Mouse (Mus musculus): Measurements from ENCODE around the gene Stx6. TPM values are rescaled to one million over a fixed set of nuclear protein-coding genes. Genes with fewer than 3 reads are reported as not detected.
"Not testable (repeated sequence)": the region's sequence is repeated elsewhere in the genome, so short reads cannot be mapped to it uniquely, and the experiment has no call there.

Stx6 gene
- total and polyA plus RNA-seq, 2 experiments = 10.1 to 11.7 TPM

DNA sequence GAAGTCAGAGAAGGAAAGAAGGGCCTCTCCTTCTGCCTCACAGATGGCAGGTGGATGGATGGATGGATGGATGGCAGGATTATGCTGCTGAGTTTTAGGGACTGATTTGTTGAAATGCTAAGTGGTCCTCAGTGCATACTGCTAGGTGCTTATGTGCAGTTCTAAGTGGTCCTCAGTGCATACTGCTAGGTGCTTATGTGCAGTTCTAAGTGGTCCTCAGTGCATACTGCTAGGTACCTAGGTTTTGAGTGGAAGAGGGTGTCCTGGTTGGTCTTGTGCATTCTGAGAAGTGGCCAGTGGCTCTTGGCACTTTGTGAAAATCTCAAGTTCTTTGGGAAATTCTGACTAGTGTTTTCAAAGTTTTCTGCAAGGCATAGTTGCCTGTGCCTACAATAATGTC is 11.4 kb downstream of the Stx6 start:
- DNase-seq (ENCODE audit: extremely low read depth, low read depth, low spot score) = no peak
- no peak overlapping the region for H3K9ac ChIP-seq (ENCODE audit: low read depth, low read length)
- H3K27ac ChIP-seq (replicated peaks; ENCODE audit: insufficient read depth, low read depth, low read length) = no peak overlapping the region
- no peaks in the 10 kb centered on the region for H3K36me3 ChIP-seq (ENCODE audit: control insufficient read depth, insufficient read depth, low read length)
- no peak for TF ChIP-seq CTCF (IDR thresholded peaks at IDR 0.05; ENCODE audit: low read depth, low read length)
- no peak for TF ChIP-seq POLR2A (IDR thresholded peaks at IDR 0.05; ENCODE audit: extremely low read depth, insufficient read depth, low read length)
- peaks cover 19% of the 10 kb centered on the region; the same call in 1 of the 2 replicates for H3K79me2 ChIP-seq (ENCODE audit: control insufficient read depth, insufficient read depth, low read length)
- no peaks in the 10 kb centered on the region for H3K27me3 ChIP-seq (ENCODE audit: control insufficient read depth, insufficient read depth, low read length)
- no peak overlapping the region for H3K4me3 ChIP-seq (ENCODE audit: insufficient read depth, low read depth, low read length)
- H3K4me1 ChIP-seq (ENCODE audit: control insufficient read depth, insufficient read depth, low read length) = peaks cover 8% of the 10 kb centered on the region

DNA sequence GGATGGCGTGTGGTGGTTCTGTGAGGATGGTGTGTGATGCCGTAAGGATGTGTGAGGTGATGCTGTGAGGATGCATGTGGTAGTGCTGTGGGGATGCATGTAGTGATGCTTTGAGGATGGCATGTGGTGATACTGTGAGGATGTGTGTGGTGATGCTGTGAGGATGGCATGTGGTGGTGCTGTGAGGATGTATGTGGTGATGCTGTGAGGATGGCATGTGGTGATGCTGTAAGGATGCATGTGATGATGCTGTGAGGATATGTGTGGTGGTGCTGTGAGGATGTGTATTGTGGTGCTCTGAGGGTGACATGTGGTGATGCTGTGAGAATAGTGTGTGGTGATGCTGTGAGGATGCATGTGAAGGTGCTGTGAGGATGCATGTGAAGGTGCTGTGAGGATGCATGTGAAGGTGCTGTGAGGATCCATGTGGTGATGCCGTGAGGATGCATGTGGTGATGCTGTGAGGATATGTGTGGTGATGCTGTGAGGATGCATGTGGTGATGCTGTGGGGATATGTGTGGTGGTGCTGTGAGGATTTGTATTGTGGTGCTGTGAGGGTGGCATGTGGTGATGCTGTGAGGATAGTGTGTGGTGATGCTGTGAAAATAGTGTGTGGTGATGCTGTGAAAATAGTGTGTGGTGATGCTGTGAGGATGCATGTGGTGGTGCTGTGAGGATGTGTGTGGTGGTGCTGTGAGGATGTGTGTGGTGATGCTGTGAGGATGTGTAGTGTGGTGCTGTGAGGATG is 14.6 kb downstream of the Stx6 start:
- 94% methylated on average over 3 of the region's 3 CpGs for WGBS
- Histone ChIP-seq H3K9ac (ENCODE audit: low read depth, low read length) (no peak overlapping the region), H3K4me3 (ENCODE audit: insufficient read depth, low read depth, low read length) (no peak overlapping the region), H3K79me2 (ENCODE audit: control insufficient read depth, insufficient read depth, low read length) (peaks cover 12% of the 10 kb centered on the region; the same call in 1 of the 2 replicates), H3K27ac (replicated peaks; ENCODE audit: insufficient read depth, low read depth, low read length) (no peak overlapping the region), H3K36me3 (ENCODE audit: control insufficient read depth, insufficient read depth, low read length) (peaks cover 5% of the 10 kb centered on the region), H3K27me3 (ENCODE audit: control insufficient read depth, insufficient read depth, low read length) (no peaks in the 10 kb centered on the region), H3K4me1 (ENCODE audit: control insufficient read depth, insufficient read depth, low read length) (peaks cover 1% of the 10 kb centered on the region; the same call in 1 of the 2 replicates)
- DNase-seq (ENCODE audit: extremely low read depth, low read depth, low spot score) = no peak
- TF ChIP-seq CTCF (IDR thresholded peaks at IDR 0.05; ENCODE audit: low read depth, low read length) (no peak), POLR2A (IDR thresholded peaks at IDR 0.05; ENCODE audit: extremely low read depth, insufficient read depth, low read length) (no peak)

DNA sequence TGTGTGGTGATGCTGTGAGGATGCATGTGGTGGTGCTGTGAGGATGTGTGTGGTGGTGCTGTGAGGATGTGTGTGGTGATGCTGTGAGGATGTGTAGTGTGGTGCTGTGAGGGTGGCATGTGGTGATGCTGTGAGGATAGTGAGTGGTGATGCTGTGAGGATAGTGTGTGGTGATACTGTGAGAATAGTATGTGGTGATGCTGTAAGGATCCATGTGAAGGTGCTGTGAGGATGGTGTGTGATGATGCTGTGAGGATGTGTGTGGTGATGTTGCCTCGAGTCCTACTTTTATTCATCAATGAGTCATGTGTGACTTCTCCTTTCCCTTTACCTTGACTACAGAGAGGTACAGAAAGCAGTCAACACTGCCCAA is 15.1 kb downstream of the Stx6 start:
- H3K36me3 ChIP-seq (ENCODE audit: control insufficient read depth, insufficient read depth, low read length); H3K9ac ChIP-seq (ENCODE audit: low read depth, low read length); DNase-seq (ENCODE audit: extremely low read depth, low read depth, low spot score); H3K27ac ChIP-seq (replicated peaks; ENCODE audit: insufficient read depth, low read depth, low read length); H3K27me3 ChIP-seq (ENCODE audit: control insufficient read depth, insufficient read depth, low read length); H3K4me1 ChIP-seq (ENCODE audit: control insufficient read depth, insufficient read depth, low read length); H3K4me3 ChIP-seq (ENCODE audit: insufficient read depth, low read depth, low read length): not testable (repeated sequence)
- H3K79me2 ChIP-seq (ENCODE audit: control insufficient read depth, insufficient read depth, low read length) = peaks cover 10% of the 10 kb centered on the region; the same call in 1 of the 2 replicates
- WGBS = 92% methylated on average over 1 of the region's 1 CpGs

GRCm38 (mm10) chr1:155174424-155174823 is 15.9 kb downstream of the Stx6 start:
- H3K36me3 ChIP-seq (ENCODE audit: control insufficient read depth, insufficient read depth, low read length) = peaks cover 5% of the 10 kb centered on the region
- peaks cover 9% of the 10 kb centered on the region; the same call in 1 of the 2 replicates for H3K79me2 ChIP-seq (ENCODE audit: control insufficient read depth, insufficient read depth, low read length)
- H3K9ac ChIP-seq (ENCODE audit: low read depth, low read length) = no peak overlapping the region
- no peak for TF ChIP-seq CTCF (IDR thresholded peaks at IDR 0.05; ENCODE audit: low read depth, low read length)
- no peak for TF ChIP-seq POLR2A (IDR thresholded peaks at IDR 0.05; ENCODE audit: extremely low read depth, insufficient read depth, low read length)
- no peak overlapping the region for H3K27ac ChIP-seq (replicated peaks; ENCODE audit: insufficient read depth, low read depth, low read length)
- no peak for DNase-seq (ENCODE audit: extremely low read depth, low read depth, low spot score)
- 75% methylated on average over 1 of the region's 1 CpGs for WGBS
- no peak overlapping the region for H3K4me3 ChIP-seq (ENCODE audit: insufficient read depth, low read depth, low read length)
- H3K4me1 ChIP-seq (ENCODE audit: control insufficient read depth, insufficient read depth, low read length) = no peaks in the 10 kb centered on the region
- no peaks in the 10 kb centered on the region for H3K27me3 ChIP-seq (ENCODE audit: control insufficient read depth, insufficient read depth, low read length)

GRCm38 (mm10) chr1:155178192-155178924 is 19.8 kb downstream of the Stx6 start:
- DNase-seq (ENCODE audit: extremely low read depth, low read depth, low spot score) = no peak
- 82% methylated on average over 2 of the region's 2 CpGs for WGBS
- no peaks in the 10 kb centered on the region for H3K79me2 ChIP-seq (ENCODE audit: control insufficient read depth, insufficient read depth, low read length)
- no peaks in the 10 kb centered on the region for H3K27me3 ChIP-seq (ENCODE audit: control insufficient read depth, insufficient read depth, low read length)
- no peak overlapping the region for H3K27ac ChIP-seq (replicated peaks; ENCODE audit: insufficient read depth, low read depth, low read length)
- no peaks in the 10 kb centered on the region for H3K4me1 ChIP-seq (ENCODE audit: control insufficient read depth, insufficient read depth, low read length)
- no peak overlapping the region for H3K4me3 ChIP-seq (ENCODE audit: insufficient read depth, low read depth, low read length)
- H3K9ac ChIP-seq (ENCODE audit: low read depth, low read length) = no peak overlapping the region
- H3K36me3 ChIP-seq (ENCODE audit: control insufficient read depth, insufficient read depth, low read length) = peaks cover 9% of the 10 kb centered on the region
- TF ChIP-seq POLR2A (IDR thresholded peaks at IDR 0.05; ENCODE audit: extremely low read depth, insufficient read depth, low read length) (no peak), CTCF (IDR thresholded peaks at IDR 0.05; ENCODE audit: low read depth, low read length) (no peak)

DNA sequence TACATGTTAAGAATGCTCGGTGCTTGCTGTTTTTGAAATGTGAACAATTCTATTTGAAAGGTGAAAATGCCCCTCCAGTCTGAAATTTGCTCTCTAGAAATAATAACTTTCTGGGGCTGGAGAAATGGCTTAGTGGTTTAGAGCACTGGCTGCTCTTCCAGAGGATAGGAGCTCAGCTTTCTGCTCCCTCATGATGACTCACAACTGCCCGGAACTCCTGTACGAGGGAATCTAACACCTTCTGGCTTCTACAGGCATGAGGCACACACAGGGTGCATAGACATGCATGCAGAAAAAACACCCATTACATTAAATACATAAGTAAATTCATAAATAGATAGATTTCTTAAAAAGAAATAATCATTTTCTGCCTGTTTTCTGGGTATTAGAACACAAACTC is 25.7 kb downstream of the Stx6 start:
- 96% methylated on average over 3 of the region's 3 CpGs for WGBS
- no peak overlapping the region for H3K4me3 ChIP-seq (ENCODE audit: insufficient read depth, low read depth, low read length)
- no peak for TF ChIP-seq CTCF (IDR thresholded peaks at IDR 0.05; ENCODE audit: low read depth, low read length)
- no peak for TF ChIP-seq POLR2A (IDR thresholded peaks at IDR 0.05; ENCODE audit: extremely low read depth, insufficient read depth, low read length)

More for the DNA sequence above, 25.7 kb downstream of the Stx6 start:
- DNase-seq (ENCODE audit: extremely low read depth, low read depth, low spot score) = no peak
- Histone ChIP-seq H3K27ac (replicated peaks; ENCODE audit: insufficient read depth, low read depth, low read length) (no peak overlapping the region), H3K9ac (ENCODE audit: low read depth, low read length) (no peak overlapping the region), H3K36me3 (ENCODE audit: control insufficient read depth, insufficient read depth, low read length) (peaks cover 17% of the 10 kb centered on the region), H3K27me3 (ENCODE audit: control insufficient read depth, insufficient read depth, low read length) (no peaks in the 10 kb centered on the region), H3K79me2 (ENCODE audit: control insufficient read depth, insufficient read depth, low read length) (no peaks in the 10 kb centered on the region), H3K4me1 (ENCODE audit: control insufficient read depth, insufficient read depth, low read length) (no peaks in the 10 kb centered on the region)
